Mouse (Mus musculus): Measurements from ENCODE around the gene Gdf10.

Gene Gdf10

DNA sequence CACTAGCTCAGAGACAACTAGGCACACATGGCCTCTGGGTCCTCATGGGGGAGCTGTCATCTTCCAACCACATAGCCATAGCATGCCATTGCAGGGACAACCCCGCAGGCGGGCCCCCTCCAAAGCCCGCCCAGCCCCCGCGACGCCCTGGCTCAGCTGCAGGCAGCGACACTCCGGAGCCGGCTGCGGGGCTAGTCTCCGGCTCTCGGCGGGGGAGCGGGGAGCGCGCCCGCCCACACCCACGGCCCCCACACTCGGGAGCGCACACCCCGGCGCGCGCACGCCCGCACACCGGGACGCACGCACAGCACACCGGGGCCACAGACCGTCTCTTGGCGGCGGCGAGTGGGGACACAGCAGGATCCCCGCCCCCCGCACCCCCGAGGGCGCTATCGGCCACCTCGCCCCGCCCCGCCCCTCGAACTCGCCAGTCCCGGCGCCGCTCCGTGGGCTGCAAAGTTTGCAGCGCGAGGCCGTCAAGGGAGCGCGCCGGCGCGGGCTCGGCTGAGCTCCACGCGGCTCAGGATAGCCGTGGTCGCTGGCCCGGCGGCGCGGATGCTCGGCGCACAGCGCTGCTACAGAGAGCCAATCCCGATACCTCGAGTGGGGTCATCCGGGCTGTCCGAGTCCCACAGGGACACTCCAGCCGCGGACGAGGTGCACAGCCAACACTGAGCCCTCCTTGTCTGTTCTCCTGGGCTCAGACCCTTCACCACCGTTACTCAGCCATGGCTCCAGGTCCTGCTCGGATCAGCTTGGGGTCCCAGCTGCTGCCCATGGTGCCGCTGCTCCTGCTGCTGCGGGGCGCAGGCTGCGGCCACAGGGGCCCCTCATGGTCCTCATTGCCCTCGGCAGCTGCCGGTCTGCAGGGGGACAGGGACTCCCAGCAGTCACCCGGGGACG lies at the start of gene Gdf10:
Gene Gdf10 (plus strand): TSS at position 420 of the 903 bp plus-strand sequence.
- DNase-seq (ENCODE audit: low spot score in 2 of 2), result peak; percentile 25 to 37

DNA sequence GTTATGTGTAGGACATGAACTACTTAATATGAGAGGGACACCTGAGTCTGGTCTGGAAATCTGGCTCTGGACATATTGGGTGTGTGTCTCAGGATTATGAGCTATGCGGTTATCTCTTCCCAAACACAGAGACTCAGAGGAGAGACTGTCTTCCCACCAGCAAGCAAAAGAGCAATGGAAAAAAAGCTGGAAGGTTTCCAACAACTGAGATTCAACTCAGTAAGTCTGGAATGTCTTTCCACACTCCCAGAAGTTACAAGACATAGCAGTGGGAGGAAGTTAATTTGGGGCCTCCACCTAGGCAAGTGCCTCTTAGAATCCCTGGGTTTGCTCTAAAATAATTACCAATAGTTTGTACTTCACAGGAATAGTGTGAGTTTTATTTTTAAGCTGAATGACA lies 44.6 kb upstream of the Gdf10 start:
- DNase-seq (ENCODE audit: low spot score in 2 of 2), result no peak

DNA sequence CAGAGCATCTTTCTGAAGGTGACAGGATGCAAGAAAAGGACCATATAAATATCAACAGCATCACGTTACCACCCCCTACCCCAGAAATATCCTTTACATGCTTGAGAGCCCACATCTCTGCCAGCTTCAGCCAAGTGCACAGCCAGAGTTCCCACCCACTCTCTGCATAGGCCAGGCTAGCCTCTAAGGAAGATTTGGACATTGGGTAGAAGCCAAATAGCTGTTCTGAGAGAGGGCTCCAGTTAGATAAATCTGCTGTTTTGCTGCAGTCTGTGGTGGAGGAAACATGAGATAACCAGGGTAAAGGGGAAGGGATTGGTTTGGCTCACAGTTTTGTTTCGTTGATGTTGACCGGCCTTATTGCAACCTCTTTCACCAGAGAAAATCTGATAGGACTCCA lies 43.2 kb upstream of the Gdf10 start:
- DNase-seq (ENCODE audit: low spot score in 2 of 2), result no peak

DNA sequence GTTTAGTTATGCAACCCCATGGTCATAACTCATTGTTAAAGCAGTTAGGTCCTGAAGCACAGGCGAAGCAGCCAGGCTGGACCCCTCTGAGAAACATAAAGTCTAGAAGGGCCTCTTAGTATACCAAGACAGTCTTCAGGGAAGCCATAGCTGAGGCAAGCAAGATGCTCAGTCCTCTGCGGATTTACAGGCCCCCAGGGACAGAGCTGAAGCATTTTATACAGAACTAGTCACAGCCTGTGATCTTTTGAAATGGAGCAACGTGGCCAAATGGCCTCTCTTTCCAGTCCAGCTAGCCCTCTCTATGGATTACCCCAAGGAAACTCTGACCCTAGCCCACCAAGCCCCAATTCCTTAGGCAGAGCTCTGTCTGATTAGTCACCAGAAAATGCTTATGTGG lies 41.9 kb upstream of the Gdf10 start:
- no peak for DNase-seq (ENCODE audit: low spot score in 2 of 2)

DNA sequence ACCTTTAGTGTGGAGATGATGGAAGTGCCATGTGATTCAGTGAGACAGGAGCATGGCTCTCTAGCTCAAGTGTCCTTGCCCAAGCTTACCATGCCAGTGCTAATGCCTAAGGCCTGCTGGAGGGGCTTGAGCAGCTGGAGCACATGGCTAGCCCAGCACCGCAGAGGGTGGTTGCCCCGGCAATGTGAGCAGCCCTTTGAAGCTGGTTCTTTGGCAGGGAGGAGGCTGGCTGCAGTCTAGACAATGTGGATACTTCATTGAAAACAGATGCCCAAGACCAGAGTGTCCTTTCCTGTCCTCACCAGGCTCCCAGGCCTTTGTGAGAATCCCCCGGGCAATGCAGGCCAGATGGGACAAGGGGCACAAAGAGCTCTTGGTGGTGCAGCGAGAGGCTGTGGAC lies 40.3 kb upstream of the Gdf10 start:
- DNase-seq (ENCODE audit: low spot score in 2 of 2), result no peak

DNA sequence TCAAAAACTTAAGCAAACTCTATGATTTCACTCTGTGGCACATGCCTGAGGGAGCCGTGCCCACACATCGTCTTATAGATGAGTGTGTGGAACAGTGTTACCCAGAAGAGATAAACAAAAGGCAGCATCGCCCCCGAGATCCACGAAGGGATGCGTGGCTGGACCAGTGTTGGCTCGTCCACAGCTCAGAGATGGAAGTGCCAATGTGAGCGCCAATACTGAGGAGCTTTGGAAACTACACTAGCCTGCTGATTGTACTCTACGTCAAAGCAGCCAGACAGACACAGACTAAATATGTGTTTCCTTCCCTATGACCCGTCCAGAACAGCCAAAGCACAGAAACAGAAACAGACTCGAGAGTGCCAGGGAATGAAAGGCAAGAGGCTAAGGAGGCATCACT lies 37.9 kb upstream of the Gdf10 start:
- no peak for DNase-seq (ENCODE audit: low spot score in 2 of 2)

DNA sequence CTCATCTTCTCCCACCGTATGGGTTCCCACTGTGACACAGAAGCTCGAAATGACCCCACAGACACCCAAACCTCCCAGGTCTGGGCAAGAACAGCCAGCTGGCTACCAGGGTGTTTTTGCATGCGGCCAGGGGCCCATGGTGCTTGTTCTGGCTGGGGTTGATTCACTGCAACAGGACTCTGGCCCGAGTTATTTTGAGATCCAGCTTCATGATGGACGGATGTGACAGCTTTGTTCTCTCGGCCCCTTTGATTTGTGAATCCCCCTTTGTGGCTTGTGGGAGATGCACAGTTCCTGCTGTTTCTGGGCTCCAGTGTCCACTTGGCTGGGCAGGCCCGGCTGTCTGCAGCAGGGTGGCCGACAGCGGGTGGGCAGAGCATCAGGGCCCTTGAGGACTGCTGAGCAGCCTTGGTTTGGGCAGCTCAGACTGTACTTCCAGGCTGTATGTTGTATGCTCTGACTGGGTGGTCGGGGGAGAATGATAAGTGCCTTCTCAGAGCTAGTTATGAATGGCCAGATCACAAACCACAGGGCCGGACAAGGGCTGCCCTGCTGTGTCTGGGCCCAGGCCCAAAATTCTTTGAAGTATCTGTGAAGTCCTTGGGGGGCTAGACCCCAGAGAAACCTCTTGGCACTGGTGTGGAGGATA lies 34.9 kb upstream of the Gdf10 start:
- no peak for DNase-seq (ENCODE audit: low spot score in 2 of 2)

DNA sequence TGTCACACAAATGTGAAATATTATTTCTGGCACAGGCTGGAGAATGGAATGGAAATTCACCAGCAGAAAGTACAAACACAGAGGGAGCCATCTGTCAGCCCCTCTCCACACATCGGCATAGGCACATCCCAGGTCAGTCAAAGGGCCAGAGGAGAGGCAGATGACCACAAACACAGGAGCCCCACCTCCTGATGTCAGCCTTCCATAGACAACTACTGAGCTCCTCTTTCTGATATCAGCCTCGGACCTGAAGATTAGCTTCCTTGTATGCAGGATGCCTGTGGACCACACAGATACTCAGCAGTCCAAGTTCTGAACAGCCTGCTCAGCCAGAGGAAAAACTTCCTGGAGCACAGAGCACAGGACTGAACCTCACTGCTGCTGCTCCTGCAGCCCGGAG lies 33.4 kb upstream of the Gdf10 start:
- DNase-seq (ENCODE audit: low spot score in 2 of 2), result no peak

DNA sequence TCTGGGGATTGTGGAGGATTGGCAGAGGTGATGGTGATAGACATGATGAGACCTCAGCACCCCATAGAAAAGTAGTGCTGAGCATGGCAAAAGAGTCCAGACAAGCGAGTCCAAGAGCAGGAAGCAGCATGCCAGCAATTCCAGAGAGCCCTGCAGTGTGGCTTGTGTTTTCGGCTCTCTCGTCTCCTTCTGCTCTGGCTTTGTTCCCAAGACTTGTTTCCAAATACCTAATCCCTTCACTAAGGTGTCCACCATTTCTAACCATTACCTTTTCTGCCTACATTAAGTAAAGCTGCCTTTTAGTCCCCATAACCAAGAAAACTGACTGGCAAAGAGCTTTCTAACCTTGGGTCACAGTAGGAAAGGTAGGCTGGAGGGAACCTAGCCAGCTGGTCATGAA lies 31.9 kb upstream of the Gdf10 start:
- no peak for DNase-seq (ENCODE audit: low spot score in 2 of 2)

DNA sequence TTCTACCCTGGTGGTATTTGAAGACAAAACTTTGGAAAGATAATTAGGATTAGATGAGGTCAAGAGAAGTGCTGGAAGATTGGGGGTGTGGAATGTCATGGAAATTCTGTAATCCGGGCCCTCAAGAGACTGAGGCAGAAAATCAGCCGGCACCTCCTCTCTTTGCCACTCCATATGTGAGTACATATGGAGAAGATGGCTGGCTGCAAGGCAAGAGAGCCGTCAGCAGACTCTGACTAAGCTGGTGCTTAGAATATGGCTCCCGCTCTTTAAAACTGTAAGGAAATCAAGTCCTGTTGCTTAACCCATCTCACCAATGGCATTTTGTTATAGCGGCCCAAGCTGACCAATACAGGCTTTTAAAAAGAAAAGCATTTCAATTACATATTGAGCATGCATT lies 27.6 kb upstream of the Gdf10 start:
- DNase-seq (ENCODE audit: low spot score in 2 of 2), result no peak

DNA sequence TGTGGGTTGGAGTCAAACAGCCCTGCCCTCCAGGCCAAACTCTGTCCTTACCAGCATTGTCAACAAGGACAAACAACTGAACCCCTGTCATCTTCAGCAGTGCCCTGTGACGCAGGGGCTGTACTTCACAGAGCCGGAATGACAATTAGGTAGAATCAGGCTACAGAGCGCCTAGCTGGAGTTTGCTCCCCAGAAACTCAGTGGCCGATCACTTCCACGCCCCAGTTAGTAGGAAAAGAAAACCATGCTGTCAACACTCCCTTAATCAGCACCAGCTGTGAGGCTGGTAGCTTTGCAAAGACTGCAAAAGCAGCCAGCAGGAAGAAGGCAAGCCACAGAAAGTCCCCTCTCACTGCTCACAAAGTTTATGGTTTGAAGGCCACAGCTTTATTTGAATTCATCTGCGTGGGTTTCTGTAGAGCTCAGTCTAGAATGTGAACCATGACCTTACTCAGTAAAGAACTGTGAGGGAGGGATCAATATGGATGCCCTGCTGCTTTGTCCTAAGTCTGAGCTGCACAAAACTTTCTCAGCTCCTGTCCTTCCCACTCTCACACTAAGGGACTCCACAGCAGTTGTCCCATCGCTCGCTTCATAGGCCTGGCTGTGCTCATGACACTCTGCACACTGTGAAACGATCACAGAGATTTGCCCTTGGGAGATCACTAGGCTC lies 26.6 kb upstream of the Gdf10 start:
- no peak for DNase-seq (ENCODE audit: low spot score in 2 of 2)

DNA sequence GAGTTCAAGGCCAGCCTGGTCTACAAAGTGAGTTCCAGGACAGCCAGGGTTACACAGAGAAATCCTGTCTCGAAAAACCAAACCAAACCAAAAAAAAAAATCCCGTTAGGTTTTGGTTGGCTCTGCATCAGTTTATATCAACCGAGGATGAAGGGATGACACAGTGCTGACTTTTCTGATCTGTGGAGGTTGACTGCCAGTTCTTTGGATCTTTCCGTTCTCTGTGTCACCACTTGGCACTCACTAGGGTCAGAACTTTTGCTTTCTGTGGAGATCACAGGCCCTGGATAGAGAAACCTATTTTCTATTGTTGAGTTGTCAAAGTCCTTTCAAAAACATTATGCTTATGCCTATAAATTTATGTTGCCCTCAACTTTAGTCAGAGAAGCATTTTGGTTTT lies 20.6 kb upstream of the Gdf10 start:
- no peak for DNase-seq (ENCODE audit: low spot score in 2 of 2)

DNA sequence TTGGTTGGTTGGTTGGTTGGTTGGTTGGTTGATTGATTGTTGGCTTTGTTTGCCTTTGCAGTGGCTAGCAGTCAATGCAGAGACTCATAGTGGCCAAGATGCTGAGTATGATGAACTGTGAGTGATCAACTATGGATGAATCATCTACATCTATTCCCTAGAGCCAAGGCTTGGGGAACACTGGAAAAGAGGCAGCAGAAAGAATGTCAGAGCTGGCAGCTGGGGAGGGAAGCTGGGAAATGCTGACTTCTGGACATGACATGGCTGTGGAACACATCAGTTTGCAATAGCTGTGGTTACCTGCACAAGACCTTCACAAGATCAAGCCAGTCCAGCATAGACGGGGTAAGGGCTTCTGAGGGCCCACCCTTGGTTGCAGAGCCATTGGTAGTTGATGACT lies 20.2 kb upstream of the Gdf10 start:
- no peak for DNase-seq (ENCODE audit: low spot score in 2 of 2)

DNA sequence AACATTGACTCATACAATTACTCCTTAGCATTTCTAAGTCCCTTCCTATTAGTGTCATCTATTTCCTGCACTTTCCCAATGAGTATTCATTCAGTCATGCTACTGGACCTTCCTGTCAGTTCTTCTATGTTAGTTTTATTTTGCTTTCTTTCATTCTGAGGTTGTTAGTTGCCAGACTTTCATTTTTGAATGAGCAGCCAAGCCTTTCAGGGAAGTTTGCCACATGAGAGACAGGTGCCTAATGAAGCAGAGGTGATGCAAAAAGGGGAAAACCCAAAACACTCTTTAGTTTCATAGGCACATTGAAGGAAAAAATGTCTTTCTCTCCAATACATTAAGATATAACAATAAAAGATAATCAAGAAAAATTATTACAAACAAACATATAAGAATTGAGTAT lies 18.5 kb upstream of the Gdf10 start:
- DNase-seq (ENCODE audit: low spot score in 2 of 2), result no peak

DNA sequence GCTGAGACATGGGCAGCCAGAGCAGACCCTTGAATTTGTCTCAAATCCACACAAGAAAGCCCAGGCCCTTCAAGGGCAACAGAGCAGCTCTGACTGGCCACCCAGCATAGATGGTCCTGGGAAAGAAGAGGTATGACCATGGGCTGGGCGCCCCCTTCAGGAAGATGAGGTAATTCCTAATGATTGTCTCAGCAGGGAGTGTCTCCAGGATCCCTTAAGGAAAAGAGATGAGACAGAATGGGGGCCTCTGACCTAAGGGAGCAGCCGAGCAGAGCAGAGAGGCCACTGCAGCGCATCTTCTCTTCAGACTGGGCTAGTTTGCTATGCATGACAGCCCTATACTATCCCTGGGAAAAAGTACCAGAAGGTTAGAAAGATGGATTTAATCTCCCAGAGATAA lies 9.7 kb upstream of the Gdf10 start:
- DNase-seq (ENCODE audit: low spot score in 2 of 2), result no peak

DNA sequence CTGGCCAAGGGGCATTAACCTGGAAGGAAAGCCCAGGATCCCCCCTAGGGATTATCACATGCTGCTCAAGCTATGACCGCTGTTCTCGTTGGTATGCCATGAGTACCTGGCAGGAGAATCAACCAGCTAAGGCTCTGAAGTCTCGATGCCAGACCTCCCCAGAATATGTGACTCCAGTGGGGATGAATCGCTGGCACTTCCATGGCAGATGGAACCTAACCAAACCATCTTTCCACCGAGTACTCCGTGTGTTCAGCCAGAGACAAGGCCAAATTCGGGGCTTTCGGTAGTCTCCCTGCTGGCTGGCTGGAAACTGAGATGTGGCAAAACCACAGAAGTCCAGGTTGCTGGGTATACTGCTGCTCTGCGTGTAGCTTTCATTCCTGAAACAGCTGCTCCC lies 9.2 kb upstream of the Gdf10 start:
- no peak for DNase-seq (ENCODE audit: low spot score in 2 of 2)

DNA sequence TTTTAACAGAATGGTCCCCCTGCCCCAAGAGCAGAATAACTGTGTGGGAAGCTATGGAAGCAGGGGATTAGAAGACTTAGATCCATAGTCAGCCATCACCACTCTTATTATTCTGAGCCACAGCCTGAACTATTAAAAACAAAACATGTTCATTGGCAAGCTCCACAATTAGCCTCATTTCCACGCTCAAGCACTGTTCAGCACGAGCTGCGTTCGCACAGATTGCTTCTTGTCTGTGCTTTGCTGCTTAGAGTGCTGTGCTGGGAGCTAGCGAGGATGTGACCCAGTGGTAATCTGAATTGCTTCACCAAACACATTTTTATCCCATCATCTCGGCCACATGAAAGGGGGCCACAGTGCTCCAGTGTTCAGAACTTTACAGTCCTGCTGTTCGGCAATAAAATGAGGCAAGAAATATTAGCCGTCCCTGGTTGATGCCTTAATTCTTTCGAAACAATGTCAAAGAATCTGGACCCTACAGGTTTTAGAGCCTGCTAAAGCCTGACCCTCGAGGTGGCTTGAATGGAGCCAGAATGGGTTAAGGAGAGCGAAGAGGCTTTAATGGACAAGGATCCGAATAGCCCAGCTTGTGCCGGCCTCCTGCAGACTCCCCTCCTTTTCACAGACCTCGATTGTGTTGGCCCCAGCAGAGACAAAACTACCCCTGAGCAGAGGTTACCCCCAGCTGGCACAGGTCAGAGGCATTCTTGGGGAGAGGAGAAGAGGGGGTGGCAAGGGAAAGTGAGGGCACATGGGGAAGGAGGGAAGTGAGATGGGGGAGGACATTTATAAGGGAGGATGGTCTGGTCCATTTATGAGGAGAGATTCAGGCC lies 2.4 kb upstream of the Gdf10 start:
- peak in 1 of 2 experiments; percentile 31 for DNase-seq (ENCODE audit: low spot score in 2 of 2)

DNA sequence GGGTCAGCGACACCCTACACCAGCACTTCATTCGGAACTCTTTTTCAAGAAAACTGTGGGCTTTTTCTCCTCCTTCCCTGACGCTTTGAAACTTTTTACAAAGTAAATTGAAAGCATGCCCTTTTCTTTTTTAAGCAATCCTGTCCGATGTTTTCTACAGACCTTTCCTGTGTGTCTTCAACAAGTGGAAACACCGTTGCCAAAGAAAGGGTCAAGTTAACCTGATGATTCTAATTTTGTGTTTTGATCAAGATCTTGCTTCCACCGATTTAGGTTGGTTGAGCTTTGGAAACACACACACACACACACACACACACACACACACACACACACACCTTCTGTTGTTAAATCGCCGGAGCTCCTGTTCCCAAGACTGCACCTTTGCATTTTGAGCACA lies 618 bp upstream of the Gdf10 start:
- DNase-seq (ENCODE audit: low spot score in 2 of 2), result no peak

DNA sequence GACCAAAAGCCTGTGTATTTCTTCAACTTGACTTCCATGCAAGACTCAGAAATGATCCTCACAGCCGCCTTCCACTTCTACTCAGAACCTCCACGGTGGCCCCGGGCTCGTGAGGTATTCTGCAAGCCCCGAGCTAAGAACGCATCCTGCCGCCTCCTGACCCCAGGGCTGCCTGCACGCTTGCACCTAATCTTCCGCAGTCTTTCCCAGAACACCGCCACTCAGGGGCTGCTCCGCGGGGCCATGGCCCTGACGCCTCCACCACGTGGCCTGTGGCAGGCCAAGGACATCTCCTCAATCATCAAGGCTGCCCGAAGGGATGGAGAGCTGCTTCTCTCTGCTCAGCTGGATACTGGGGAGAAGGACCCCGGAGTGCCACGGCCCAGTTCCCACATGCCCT lies 8.5 kb downstream of the Gdf10 start:
- no peak for DNase-seq (ENCODE audit: low spot score in 2 of 2)

DNA sequence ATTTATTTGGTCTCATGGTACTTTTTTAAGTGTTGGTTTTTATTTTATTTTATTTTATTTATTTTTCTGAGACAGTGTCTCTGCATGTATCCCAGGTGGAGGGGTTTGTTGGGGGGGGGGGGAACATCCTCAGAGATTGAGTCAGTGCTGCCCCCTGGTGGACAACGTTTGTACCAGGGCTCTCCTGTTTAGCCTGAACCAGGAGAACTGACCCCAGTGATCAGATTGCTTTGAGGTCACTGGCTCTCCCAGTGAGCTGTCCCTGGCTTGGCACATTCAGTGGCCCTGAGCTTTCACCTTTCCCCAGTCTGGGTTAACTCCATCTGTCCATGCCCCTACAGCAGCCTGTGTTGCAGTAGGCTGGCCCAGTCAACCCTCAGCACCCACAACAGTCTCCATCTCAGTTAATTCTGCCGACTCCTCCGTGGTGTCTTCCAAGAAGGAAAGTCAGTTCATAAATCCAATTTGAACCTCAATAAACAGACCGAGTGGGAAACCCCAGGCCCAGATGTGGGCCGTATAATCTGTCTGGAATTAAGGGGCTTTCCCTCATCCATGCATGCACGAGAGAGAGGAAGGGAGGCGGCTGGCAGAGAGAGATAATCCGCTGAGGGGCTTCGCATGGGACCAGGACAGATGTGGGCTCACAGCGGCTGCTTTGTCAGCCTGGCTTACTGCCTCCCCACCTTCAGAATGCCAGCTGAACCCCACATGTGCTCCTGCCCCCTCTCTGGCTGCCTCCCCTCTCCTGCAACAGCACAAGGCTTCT lies 9.7 kb downstream of the Gdf10 start:
- peak in 1 of 2 experiments; percentile 26 for DNase-seq (ENCODE audit: low spot score in 2 of 2)

DNA sequence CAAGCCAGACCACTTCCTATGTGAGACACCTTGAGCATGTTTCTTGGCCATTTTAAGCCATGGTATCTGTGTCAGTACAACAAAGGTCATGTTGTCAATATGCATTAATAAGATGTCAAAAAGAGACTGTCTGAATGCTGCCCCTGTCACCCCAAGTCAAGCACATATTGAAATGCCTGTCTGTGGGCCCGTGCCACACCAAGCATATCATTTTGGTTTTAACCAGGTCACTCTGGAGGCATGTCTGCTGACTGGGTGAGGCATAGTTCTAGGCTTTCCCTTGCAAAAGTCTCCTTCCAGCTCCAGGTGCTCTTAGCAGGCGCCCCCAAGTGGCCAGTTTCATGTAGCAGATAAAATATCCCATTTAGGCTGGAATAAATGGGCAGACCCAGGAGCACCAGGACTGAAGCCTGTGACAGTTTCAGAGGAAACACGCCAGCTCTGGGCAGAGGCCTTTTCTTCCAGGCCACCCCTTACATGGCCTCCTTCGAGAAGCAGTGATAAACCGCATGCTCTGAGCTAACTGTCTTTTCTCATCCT lies 10.5 kb downstream of the Gdf10 start:
- DNase-seq (ENCODE audit: low spot score in 2 of 2), result peak; percentile 30 to 38

Measured in right cerebral cortex, postnatal 36 days (tissue).